Mouse (Mus musculus) neural tube, embryonic 12.5 days (tissue): ENCODE data around the gene Ces1d. TPM values are rescaled to one million over a fixed set of nuclear protein-coding genes. Genes with fewer than 3 reads are reported as not detected.

Experiments
- ATAC-seq: fragments of 200-750 bp; cut with Nextera tagmentation; 2 replicates; pipeline ENCODE4 v1.8.0; 2017; ENCODE audit warnings: low read depth, mild to moderate bottlenecking, moderate TSS enrichment, moderate library complexity; ENCODE audit not compliant: low FRiP score
- H3K27ac ChIP-seq: fragments of 300-500 bp; sonication (generic); 2 replicates; pipeline ENCODE4 v1.5.1; 2016
- H3K27me3 ChIP-seq: fragments of 300-500 bp; sonication (generic); replicated peaks from 2 replicates; pipeline ENCODE4 v1.6.1; 2016; ENCODE audit warnings: mild to moderate bottlenecking
- H3K36me3 ChIP-seq: fragments of 300-500 bp; sonication (generic); 2 replicates; pipeline ENCODE4 v1.6.1; 2016; ENCODE audit warnings: mild to moderate bottlenecking
- H3K4me1 ChIP-seq: fragments of 300-500 bp; sonication (generic); 2 replicates; pipeline ENCODE4 v1.6.1; 2016
- H3K4me2 ChIP-seq: fragments of 300-500 bp; sonication (generic); replicated peaks from 2 replicates; pipeline ENCODE4 v1.6.1; 2016; ENCODE audit warnings: mild to moderate bottlenecking
- H3K4me3 ChIP-seq: fragments of 300-500 bp; sonication (generic); 2 replicates; pipeline ENCODE4 v1.5.1; 2016
- H3K9ac ChIP-seq: fragments of 300-500 bp; sonication (generic); 2 replicates; pipeline ENCODE4 v1.6.1; 2016; ENCODE audit warnings: mild to moderate bottlenecking
- H3K9me3 ChIP-seq: fragments of 300-500 bp; sonication (generic); 2 replicates; pipeline ENCODE4 v1.6.1; 2016; ENCODE audit warnings: mild to moderate bottlenecking
- WGBS: fragments of 180-500 bp; shearing (Covaris S2); methylation state at CpG from one replicate; pipeline ENCODE4 v1.1.7; 2016; 5-methylcytosine and 5-hydroxymethylcytosine counted together
- polyA plus RNA-seq: library from polyadenylated mRNA; unstranded; fragments of >200 nt; fragmentation: Nextera tagmentation; extraction: Ambion mirVana; gene quantifications from 2 replicates; pipeline ENCODE4 v1.2.1, GENCODE M21; 2016

Gene Ces1d
- polyA plus RNA-seq, 1 experiment from 2014 or later, result not detected

- Histone ChIP-seq H3K4me1 (no peaks in the 10 kb centered on the region), H3K9ac (no peak overlapping the region), H3K36me3 (no peaks in the 10 kb centered on the region), H3K27ac (no peak overlapping the region), H3K4me3 (no peak overlapping the region), H3K9me3 (no peaks in the 10 kb centered on the region), H3K27me3 (no peaks in the 10 kb centered on the region), H3K4me2 (no peak overlapping the region)
- 85% methylated on average over 2 of the region's 2 CpGs for WGBS
- no peak for ATAC-seq
Measured at GRCm38 (mm10) chr8:93126476-93126875, 71.2 kb downstream of the Ces1d start.

- no peak for ATAC-seq
- no peaks in the 10 kb centered on the region for H3K36me3 ChIP-seq
- H3K27ac ChIP-seq, result no peak overlapping the region
- H3K9ac ChIP-seq, result no peak overlapping the region
- H3K4me2 ChIP-seq, result no peak overlapping the region
- no peak overlapping the region for H3K4me3 ChIP-seq
- H3K9me3 ChIP-seq, result no peaks in the 10 kb centered on the region
- H3K27me3 ChIP-seq, result no peaks in the 10 kb centered on the region
- H3K4me1 ChIP-seq, result no peaks in the 10 kb centered on the region
- 89% methylated on average over 1 of the region's 1 CpGs for whole genome bisulfite sequencing
Measured at GRCm38 (mm10) chr8:93122005-93122404, 75.6 kb downstream of the Ces1d start.

Other genes starting within 250 kb of the Ces1d start
- gene Slc6a2, start 237.8 kb downstream of the Ces1d start, polyA plus RNA-seq, result 0.03 and 0.06 TPM in 2 replicates
- gene Ces1a, start 149.6 kb downstream of the Ces1d start, polyA plus RNA-seq, result not detected in 2 replicates
- gene Ces1b, start 117.8 kb downstream of the Ces1d start, polyA plus RNA-seq, result not detected in 2 replicates
- not detected in 2 replicates for gene Ces1c, start 66.6 kb downstream of the Ces1d start, polyA plus RNA-seq
- gene Ces1e, start 31.8 kb upstream of the Ces1d start, polyA plus RNA-seq, result not detected in 2 replicates
- not detected in 2 replicates for gene Ces1f, start 81.9 kb upstream of the Ces1d start, polyA plus RNA-seq
- gene Ces1g, start 139.5 kb upstream of the Ces1d start, polyA plus RNA-seq, result not detected in 2 replicates
- gene Ces1h, start 181.9 kb upstream of the Ces1d start, polyA plus RNA-seq, result not detected in 2 replicates